Mouse (Mus musculus) adrenal gland, adult 10 weeks (tissue): ENCODE measurements around the gene Acot5. TPM values are rescaled to one million over a fixed set of nuclear protein-coding genes. Genes with fewer than 3 reads are reported as not detected.

ENCODE experiments used
- polyA plus RNA-seq: library from polyadenylated mRNA; stranded (reverse); fragments of 350-450 nt; fragmentation: Illumina TruSeq; extraction: RNeasy Lipid Tissue Mini Kit (QIAGEN cat#74804); gene quantifications from one replicate; pipeline ENCODE4 v1.2.3, GENCODE M21; 2014; ENCODE audit warnings: low read depth, low replicate concordance

The Acot5 gene
- not detected for polyA plus RNA-seq

DNA sequence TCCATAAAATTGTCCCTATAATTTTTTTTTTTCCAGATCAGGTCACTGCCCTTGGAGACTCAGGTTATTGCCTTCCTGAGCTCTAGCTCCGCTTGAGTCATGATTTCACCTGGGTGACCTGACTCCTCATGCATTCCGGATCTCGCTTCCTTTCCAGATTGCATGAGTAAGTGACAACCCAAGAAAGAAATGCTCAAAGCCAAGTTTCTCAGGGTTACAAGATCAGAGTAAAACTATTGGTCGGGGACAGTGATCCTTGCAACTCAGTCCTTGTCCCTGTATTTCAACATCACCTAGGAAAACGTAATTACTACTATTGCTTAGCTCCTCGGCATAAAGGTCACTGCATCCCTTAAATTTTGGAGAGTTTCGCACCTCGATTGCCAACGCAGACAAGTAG is at the start of gene Acot5:
TSS of gene Acot5 (plus strand) at position 340 of the 400 bp plus-strand sequence.

GRCm38 (mm10) chr12:84038241-84038640 is 30.9 kb upstream of the Acot5 start, which contains the start of gene Acot4:
Gene Acot4 (plus strand): TSS chr12:84038379.

DNA sequence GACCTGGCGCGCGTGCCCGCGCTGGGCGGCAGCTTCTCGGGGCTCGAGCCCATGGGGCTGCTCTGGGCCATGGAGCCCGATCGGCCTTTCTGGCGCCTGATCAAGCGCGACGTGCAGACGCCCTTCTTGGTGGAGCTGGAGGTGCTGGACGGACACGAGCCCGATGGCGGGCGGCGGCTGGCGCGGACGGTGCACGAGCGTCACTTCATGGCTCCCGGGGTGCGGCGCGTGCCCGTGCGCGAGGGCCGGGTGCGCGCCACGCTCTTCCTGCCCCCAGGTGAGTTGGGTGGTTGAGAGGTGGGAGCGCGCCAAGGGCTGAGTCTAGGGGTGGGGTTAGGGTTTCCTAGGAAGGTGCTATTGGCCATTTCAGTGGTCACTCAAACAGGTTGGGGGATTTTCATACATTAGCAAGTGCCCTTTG is 30.4 kb upstream of the Acot5 start, which contains the start of gene Gm49366:
TSS of gene Gm49366 (plus strand) at position 245 of the 421 bp plus-strand sequence.

DNA sequence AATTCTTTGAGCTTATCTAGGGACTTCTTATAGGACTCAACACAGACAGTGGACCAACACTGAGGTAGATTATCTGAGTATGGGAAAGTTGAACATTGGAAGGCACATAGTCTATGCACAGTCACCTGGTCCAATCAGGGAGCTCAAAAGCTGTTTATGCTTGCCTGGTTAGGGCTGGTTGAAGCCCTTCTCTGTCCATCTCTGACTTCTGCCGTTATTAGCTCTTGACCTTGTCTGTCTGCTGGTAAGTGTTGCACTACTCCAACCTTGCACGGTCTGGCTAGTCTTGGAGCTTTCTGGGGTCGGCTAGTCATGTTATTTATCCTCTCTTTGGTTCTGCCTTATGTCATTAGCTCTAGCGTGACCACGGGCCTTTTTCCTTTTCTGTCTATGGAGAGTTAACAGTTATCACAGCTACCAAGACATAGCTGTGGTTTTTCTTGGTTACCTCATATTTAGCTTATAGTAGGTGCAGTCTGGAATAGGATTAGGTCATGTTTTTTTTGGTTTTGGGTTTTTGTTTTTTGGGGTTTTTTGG is 17.1 kb upstream of the Acot5 start, which contains the start of gene Acot3:
TSS of gene Acot3 (plus strand) at position 208 of the 538 bp plus-strand sequence.

DNA sequence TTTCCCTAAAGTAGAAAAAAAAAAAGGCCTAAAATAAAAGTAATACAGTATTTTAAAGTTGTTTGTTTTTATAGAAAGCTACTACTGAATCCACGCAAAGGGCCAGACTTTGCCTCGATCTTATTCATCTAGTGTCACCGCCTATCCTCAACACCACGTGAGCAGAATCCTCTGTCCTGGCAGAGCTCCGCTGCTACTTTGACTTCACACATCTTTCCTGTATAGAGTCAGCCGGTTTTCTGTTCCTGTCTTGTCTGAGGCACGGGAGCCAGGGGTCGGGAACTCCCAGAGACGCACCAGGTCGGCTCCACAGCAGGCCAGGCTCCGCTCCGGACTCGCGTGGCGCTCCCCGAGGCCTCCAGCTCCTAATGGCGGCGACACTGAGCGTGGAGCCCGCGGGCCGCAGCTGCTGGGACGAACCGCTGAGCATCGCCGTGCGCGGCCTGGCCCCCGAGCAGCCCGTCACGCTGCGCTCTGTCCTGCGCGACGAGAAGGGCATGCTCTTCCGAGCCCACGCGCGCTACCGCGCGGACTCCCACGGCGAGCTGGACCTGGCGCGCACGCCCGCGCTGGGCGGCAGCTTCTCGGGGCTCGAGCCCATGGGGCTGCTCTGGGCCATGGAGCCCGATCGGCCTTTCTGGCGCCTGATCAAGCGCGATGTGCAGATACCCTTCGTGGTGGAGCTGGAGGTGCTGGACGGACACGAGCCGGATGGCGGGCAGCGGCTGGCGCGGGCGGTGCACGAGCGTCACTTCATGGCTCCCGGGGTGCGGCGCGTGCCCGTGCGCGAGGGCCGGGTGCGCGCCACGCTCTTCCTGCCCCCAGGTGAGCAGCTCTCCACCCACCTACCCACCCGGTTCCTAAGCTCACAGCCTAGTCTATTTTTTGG is 31.7 kb downstream of the Acot5 start, which contains the start of gene Acot6:
TSS of gene Acot6 (plus strand) at position 51 of the 889 bp plus-strand sequence.

GRCm38 (mm10) chr12:84114153-84114994 is 45.2 kb downstream of the Acot5 start, which contains the start of gene Dnal1:
Gene Dnal1 (plus strand): TSS chr12:84114366.

Other genes with a start within 250 kb of the Acot5 start
- gene Numb, start 147.4 kb upstream of the Acot5 start, polyA plus RNA-seq = 24.2 TPM
- 1.7 TPM for gene Riox1, start 118.7 kb upstream of the Acot5 start, polyA plus RNA-seq
- not detected for gene Heatr4, start 84.5 kb upstream of the Acot5 start, polyA plus RNA-seq
- 3.1 TPM for gene Acot2, start 81.5 kb upstream of the Acot5 start, polyA plus RNA-seq
- gene Acot1, start 59.8 kb upstream of the Acot5 start, polyA plus RNA-seq = 7.6 TPM
- 2.8 TPM for gene Acot4, start 30.9 kb upstream of the Acot5 start, polyA plus RNA-seq
- gene Gm49366, start 30.4 kb upstream of the Acot5 start, polyA plus RNA-seq = not detected
- gene Acot3, start 17.2 kb upstream of the Acot5 start, polyA plus RNA-seq = 0.58 TPM
- 16.6 TPM for gene Acot6, start 31.3 kb downstream of the Acot5 start, polyA plus RNA-seq
- 34.3 TPM for gene Dnal1, start 45.0 kb downstream of the Acot5 start, polyA plus RNA-seq
- not detected for gene Pnma1, start 79.2 kb downstream of the Acot5 start, polyA plus RNA-seq
- 10.8 TPM for gene Elmsan1, start 149.6 kb downstream of the Acot5 start, polyA plus RNA-seq
- gene Ptgr2, start 215.9 kb downstream of the Acot5 start, polyA plus RNA-seq = 111 TPM
- gene Zfp410, start 247.5 kb downstream of the Acot5 start, polyA plus RNA-seq = 33.8 TPM